Mouse (Mus musculus) testis, adult 2 months (tissue): ENCODE measurements at regions not wholly inside any gene's neighbourhood (a gene's known extent, or its start where the extent isn't known, plus 50 kb on each side); places are given as distances from the start of the nearest gene placed in this dataset.

Experiments used
- CTCF ChIP-seq: fragments of 200-500 bp; IDR thresholded peaks from 2 replicates; pipeline ENCODE4 v1.5.1; 2012; ENCODE audit warnings: low read depth, mild to moderate bottlenecking, inconsistent platforms, low read length, moderate library complexity; ENCODE audit not compliant: control insufficient read depth, insufficient read depth, insufficient replicate concordance
- POLR2A ChIP-seq: fragments of 200-500 bp; IDR thresholded peaks from 2 replicates; pipeline ENCODE4 v1.6.1; 2012; ENCODE audit warnings: low read depth, mild to moderate bottlenecking, inconsistent platforms, low read length, moderate library complexity; ENCODE audit not compliant: control insufficient read depth

GRCm38 (mm10) chr16:42772640-42773039 is 103.0 kb upstream of the Zbtb20 start:
- no peak for TF ChIP-seq CTCF
- no peak for TF ChIP-seq POLR2A
